Mouse (Mus musculus): ENCODE results near the gene Ogg1. TPM values are rescaled to one million over a fixed set of nuclear protein-coding genes. Genes with fewer than 3 reads are reported as not detected.

Gene Ogg1
- polyA plus RNA-seq, 1 experiment from 2014 or later, result 4.2 TPM

DNA sequence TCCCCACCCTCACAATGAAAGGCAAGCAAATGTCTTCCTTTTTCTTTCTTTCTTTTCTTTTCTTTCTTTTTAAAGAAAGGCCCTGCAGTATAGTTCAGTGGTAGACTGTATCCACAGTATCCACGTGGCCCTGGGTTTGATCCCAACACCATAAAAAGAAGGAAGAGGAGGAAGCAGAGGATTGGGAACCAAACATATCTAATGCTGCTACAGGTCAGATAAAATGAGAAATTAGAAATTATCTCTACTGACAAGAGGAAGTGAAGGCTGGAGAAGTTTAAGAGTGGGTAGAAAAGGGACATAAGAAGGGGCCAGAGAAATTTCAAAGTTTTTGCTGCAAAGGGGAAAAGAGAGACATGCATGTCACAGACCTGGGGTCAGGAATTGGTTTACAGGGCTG is 40.5 kb upstream of the Ogg1 start:
- no peak for DNase-seq
- ATAC-seq, result no peak
- no peak overlapping the region for H3K4me3 ChIP-seq (ENCODE audit: low read depth, low read length)
- H3K4me2 ChIP-seq (ENCODE audit: low read depth, low read length), result no peak overlapping the region
- 46% methylated on average over 1 of the region's 1 CpGs for WGBS (ENCODE audit: insufficient replicate concordance)
- H3K9ac ChIP-seq (replicated peaks), result no peak overlapping the region
- H3K9me3 ChIP-seq (ENCODE audit: low read length), result no peaks in the 10 kb centered on the region
- H3K27ac ChIP-seq (ENCODE audit: low read depth), result no peak overlapping the region
- H3K27me3 ChIP-seq (ENCODE audit: insufficient read depth, low read length), result peaks cover 28% of the 10 kb centered on the region
- no peaks in the 10 kb centered on the region for H3K36me3 ChIP-seq (replicated peaks; ENCODE audit: insufficient read depth, low read length)
- no peak for TF ChIP-seq CTCF (IDR thresholded peaks at IDR 0.05; ENCODE audit: low read depth)
- TF ChIP-seq EP300 (IDR thresholded peaks at IDR 0.05; ENCODE audit: low read depth), result no peak
- H3K4me1 ChIP-seq (ENCODE audit: insufficient read depth), result peaks cover 3% of the 10 kb centered on the region; the same call in 1 of the 2 replicates

DNA sequence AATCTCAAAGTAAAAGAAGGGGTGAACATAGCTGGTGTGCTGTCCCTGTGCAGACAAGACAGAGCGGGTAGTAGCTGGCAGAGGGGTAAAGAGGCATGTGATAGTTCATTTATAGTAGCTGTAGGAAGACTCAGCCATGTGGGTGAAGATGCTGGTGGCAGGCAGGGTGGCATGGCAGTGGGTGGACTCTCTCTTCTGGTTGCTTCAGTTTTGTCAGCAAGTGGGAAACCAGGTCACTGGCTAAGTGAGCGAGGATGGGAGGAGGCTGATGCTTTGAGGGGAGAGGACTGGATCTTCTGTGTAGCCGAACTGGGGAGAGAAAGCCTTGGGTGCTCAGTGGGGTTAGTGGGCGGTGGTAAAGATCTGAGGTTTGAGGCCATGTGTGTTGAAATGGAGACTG is 39.5 kb upstream of the Ogg1 start:
- H3K4me1 ChIP-seq (ENCODE audit: insufficient read depth), result peaks cover 1% of the 10 kb centered on the region; the same call in 1 of the 2 replicates
- H3K9ac ChIP-seq (replicated peaks), result no peak overlapping the region
- peaks cover 21% of the 10 kb centered on the region for H3K27me3 ChIP-seq (ENCODE audit: insufficient read depth, low read length)
- H3K9me3 ChIP-seq (ENCODE audit: low read length), result no peaks in the 10 kb centered on the region
- H3K36me3 ChIP-seq (replicated peaks; ENCODE audit: insufficient read depth, low read length), result no peaks in the 10 kb centered on the region
- H3K27ac ChIP-seq (ENCODE audit: low read depth), result no peak overlapping the region
- DNase-seq, result no peak
- TF ChIP-seq CTCF (IDR thresholded peaks at IDR 0.05; ENCODE audit: low read depth), result no peak
- no peak for TF ChIP-seq EP300 (IDR thresholded peaks at IDR 0.05; ENCODE audit: low read depth)
- H3K4me2 ChIP-seq (ENCODE audit: low read depth, low read length), result no peak overlapping the region
- no peak overlapping the region for H3K4me3 ChIP-seq (ENCODE audit: low read depth, low read length)
- no peak for ATAC-seq
- WGBS (ENCODE audit: insufficient replicate concordance), result 59% methylated on average over 4 of the region's 4 CpGs

DNA sequence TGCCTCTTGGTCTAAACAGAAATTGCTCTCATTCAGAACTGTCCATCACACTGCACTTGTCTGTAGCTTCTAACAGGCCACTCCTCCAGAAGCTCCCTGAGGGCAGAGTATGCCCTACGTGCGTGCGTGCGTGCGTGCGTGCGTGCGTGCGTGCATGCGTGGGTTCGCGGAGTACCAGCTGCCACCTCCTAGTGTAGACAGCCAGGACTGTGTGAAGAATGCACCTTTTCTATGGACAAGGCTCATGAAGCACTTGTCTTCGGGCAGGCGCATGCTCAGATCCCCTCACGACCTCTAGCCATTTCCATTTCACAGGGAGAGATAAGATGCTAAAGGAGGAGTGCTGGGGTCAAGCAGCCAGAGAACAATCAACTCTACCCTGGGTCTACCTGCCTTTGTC is 37.4 kb upstream of the Ogg1 start:
- no peak for DNase-seq
- Histone ChIP-seq H3K9ac (replicated peaks) (no peak overlapping the region), H3K9me3 (ENCODE audit: low read length) (no peaks in the 10 kb centered on the region), H3K36me3 (replicated peaks; ENCODE audit: insufficient read depth, low read length) (no peaks in the 10 kb centered on the region), H3K27ac (ENCODE audit: low read depth) (no peak overlapping the region), H3K4me2 (ENCODE audit: low read depth, low read length) (no peak overlapping the region), H3K4me1 (ENCODE audit: insufficient read depth) (no peaks in the 10 kb centered on the region), H3K27me3 (ENCODE audit: insufficient read depth, low read length) (peaks cover under 1% of the 10 kb centered on the region; the same call in 1 of the 2 replicates), H3K4me3 (ENCODE audit: low read depth, low read length) (no peak overlapping the region)
- 83% methylated on average over 15 of the region's 15 CpGs for whole genome bisulfite sequencing (ENCODE audit: insufficient replicate concordance)
- no peak for TF ChIP-seq CTCF (IDR thresholded peaks at IDR 0.05; ENCODE audit: low read depth)
- TF ChIP-seq EP300 (IDR thresholded peaks at IDR 0.05; ENCODE audit: low read depth), result no peak
- no peak for ATAC-seq

- Histone ChIP-seq H3K9me3 (ENCODE audit: low read length) (no peaks in the 10 kb centered on the region), H3K4me3 (ENCODE audit: low read depth, low read length) (no peak overlapping the region), H3K27ac (ENCODE audit: low read depth) (no peak overlapping the region), H3K4me1 (ENCODE audit: insufficient read depth) (no peaks in the 10 kb centered on the region), H3K4me2 (ENCODE audit: low read depth, low read length) (no peak overlapping the region), H3K27me3 (ENCODE audit: insufficient read depth, low read length) (no peaks in the 10 kb centered on the region), H3K9ac (replicated peaks) (no peak overlapping the region), H3K36me3 (replicated peaks; ENCODE audit: insufficient read depth, low read length) (no peaks in the 10 kb centered on the region)
- ATAC-seq, result no peak
- 57% methylated on average over 6 of the region's 6 CpGs for WGBS (ENCODE audit: insufficient replicate concordance)
- no peak for DNase-seq
- TF ChIP-seq CTCF (IDR thresholded peaks at IDR 0.05; ENCODE audit: low read depth), result no peak
- no peak for TF ChIP-seq EP300 (IDR thresholded peaks at IDR 0.05; ENCODE audit: low read depth)
Measured at GRCm38 (mm10) chr6:113290346-113290745, 36.4 kb upstream of the Ogg1 start.

- Histone ChIP-seq H3K9me3 (ENCODE audit: low read length) (no peaks in the 10 kb centered on the region), H3K27ac (ENCODE audit: low read depth) (no peak overlapping the region), H3K36me3 (replicated peaks; ENCODE audit: insufficient read depth, low read length) (no peaks in the 10 kb centered on the region), H3K27me3 (ENCODE audit: insufficient read depth, low read length) (no peaks in the 10 kb centered on the region), H3K4me2 (ENCODE audit: low read depth, low read length) (no peak overlapping the region), H3K4me1 (ENCODE audit: insufficient read depth) (no peaks in the 10 kb centered on the region), H3K9ac (replicated peaks) (no peak overlapping the region), H3K4me3 (ENCODE audit: low read depth, low read length) (no peak overlapping the region)
- no peak for TF ChIP-seq EP300 (IDR thresholded peaks at IDR 0.05; ENCODE audit: low read depth)
- no peak for TF ChIP-seq CTCF (IDR thresholded peaks at IDR 0.05; ENCODE audit: low read depth)
- ATAC-seq (no peak), DNase-seq (no peak)
- whole genome bisulfite sequencing (ENCODE audit: insufficient replicate concordance), result 55% methylated on average over 5 of the region's 5 CpGs
Measured at GRCm38 (mm10) chr6:113292938-113293337, 33.8 kb upstream of the Ogg1 start.

DNA sequence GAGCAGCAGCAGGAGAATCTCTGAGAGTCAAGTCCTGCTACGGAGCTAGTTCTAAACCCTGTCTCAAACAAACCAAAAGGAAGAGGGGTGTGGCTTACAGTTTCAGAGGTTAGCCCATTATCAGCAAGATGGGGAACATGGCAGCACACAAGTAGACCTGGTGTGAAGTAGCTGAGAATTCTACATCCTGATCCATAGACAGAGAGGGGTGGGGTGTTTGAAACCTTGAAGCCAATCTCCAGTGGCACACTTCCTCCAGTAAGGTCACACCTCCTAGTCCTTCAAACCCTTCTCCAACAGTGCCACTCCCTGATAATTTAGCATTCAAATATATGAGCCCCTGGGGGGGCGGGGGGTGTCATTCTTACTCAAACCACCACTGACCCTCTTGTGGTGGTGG is 30.7 kb upstream of the Ogg1 start:
- Histone ChIP-seq H3K9ac (replicated peaks) (no peak overlapping the region), H3K4me3 (ENCODE audit: low read depth, low read length) (no peak overlapping the region), H3K4me1 (ENCODE audit: insufficient read depth) (no peaks in the 10 kb centered on the region), H3K9me3 (ENCODE audit: low read length) (no peaks in the 10 kb centered on the region), H3K27ac (ENCODE audit: low read depth) (no peak overlapping the region), H3K36me3 (replicated peaks; ENCODE audit: insufficient read depth, low read length) (no peaks in the 10 kb centered on the region), H3K27me3 (ENCODE audit: insufficient read depth, low read length) (no peaks in the 10 kb centered on the region), H3K4me2 (ENCODE audit: low read depth, low read length) (no peak overlapping the region)
- WGBS (ENCODE audit: insufficient replicate concordance), result 77% methylated on average over 2 of the region's 2 CpGs
- DNase-seq (no peak), ATAC-seq (no peak)
- TF ChIP-seq CTCF (IDR thresholded peaks at IDR 0.05; ENCODE audit: low read depth) (no peak), EP300 (IDR thresholded peaks at IDR 0.05; ENCODE audit: low read depth) (no peak)

DNA sequence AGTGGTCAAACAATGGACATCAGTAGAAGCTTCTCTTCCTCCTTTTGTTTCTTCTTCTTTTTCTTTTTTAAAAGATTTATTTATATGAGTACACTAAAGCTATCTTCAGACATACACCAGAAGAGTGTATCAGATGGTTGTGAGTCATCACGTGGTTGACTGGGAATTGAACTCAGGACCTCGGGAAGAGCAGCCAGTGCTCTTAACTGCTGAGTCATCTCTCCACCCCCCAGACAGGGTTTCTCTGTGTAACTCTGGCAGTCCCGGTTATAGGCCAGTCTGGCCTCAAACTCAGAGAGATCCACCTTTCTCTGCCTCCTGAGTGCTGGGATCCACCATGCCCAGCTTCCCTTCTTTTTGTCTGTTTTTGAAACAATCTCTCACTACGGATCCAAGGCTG is 30.1 kb upstream of the Ogg1 start:
- DNase-seq (no peak), ATAC-seq (no peak)
- H3K4me3 ChIP-seq (ENCODE audit: low read depth, low read length), result no peak overlapping the region
- no peaks in the 10 kb centered on the region for H3K36me3 ChIP-seq (replicated peaks; ENCODE audit: insufficient read depth, low read length)
- WGBS (ENCODE audit: insufficient replicate concordance), result 44% methylated on average over 4 of the region's 4 CpGs
- TF ChIP-seq EP300 (IDR thresholded peaks at IDR 0.05; ENCODE audit: low read depth) (no peak), CTCF (IDR thresholded peaks at IDR 0.05; ENCODE audit: low read depth) (no peak)
- no peaks in the 10 kb centered on the region for H3K9me3 ChIP-seq (ENCODE audit: low read length)
- H3K27me3 ChIP-seq (ENCODE audit: insufficient read depth, low read length), result no peaks in the 10 kb centered on the region
- no peaks in the 10 kb centered on the region for H3K4me1 ChIP-seq (ENCODE audit: insufficient read depth)
- no peak overlapping the region for H3K9ac ChIP-seq (replicated peaks)
- H3K27ac ChIP-seq (ENCODE audit: low read depth), result no peak overlapping the region
- no peak overlapping the region for H3K4me2 ChIP-seq (ENCODE audit: low read depth, low read length)

Measured in liver, postnatal 0 days (tissue).